Comparison of ENCODE assay signal across 9 mouse cellular contexts in genomic region chr1:180976110-180976679, GRCm38 (mm10). TPM values are rescaled to one million over a fixed set of nuclear protein-coding genes. Genes with fewer than 3 reads are reported as not detected.
DNase-seq lines count a peak whose midpoint lies in the region; ATAC-seq lines count a peak whose summit lies in the region.
"Had no signal": no experiment of that assay in that cellular context is flagged by ENCODE, and none has a peak within 500 bp of the region (broad histone marks: within the 10 kb centered on the region; RNA-seq: fewer than 3 reads in every experiment).

No protein-coding gene starts in this region.

- no peaks in the 10 kb centered on the region for H3K4me1 ChIP-seq in heart, embryonic 12.5 days (replicated peaks)
- H3K4me1 ChIP-seq: embryonic facial prominence, embryonic 13.5 days had no signal

- H3K9me3 ChIP-seq in heart, embryonic 12.5 days (replicated peaks) = no peaks in the 10 kb centered on the region
- H3K9me3 ChIP-seq: embryonic facial prominence, embryonic 13.5 days had no signal

- DNase-seq in heart, postnatal 14 days = peak; percentile 44 to 52
- DNase-seq in CD4-positive helper T cell, adult 2 months (ENCODE audit: low read depth, low spot score) = peak; percentile 59
- DNase-seq in adrenal gland, postnatal 10 days = peak; percentile 68
- DNase-seq in kidney, postnatal 36 days = peak; percentile 41 to 65
- peak; percentile 54 to 77 for DNase-seq in spleen, postnatal 10 days (ENCODE audit: low spot score in 2 of 2)
- DNase-seq in cerebellum, adult 18-20 months = no peak
- DNase-seq in right cerebral cortex, postnatal 4 days = no peak

- WGBS in heart, embryonic 12.5 days = 67% methylated on average over 4 of the region's 4 CpGs

- peaks cover 19% of the 10 kb centered on the region for H3K36me3 ChIP-seq in heart, embryonic 12.5 days

- no peak overlapping the region for H3K9ac ChIP-seq in heart, embryonic 12.5 days
- H3K9ac ChIP-seq: embryonic facial prominence, embryonic 13.5 days had no signal

- no peaks in the 10 kb centered on the region for H3K27me3 ChIP-seq in heart, embryonic 12.5 days (replicated peaks)
- H3K27me3 ChIP-seq: embryonic facial prominence, embryonic 13.5 days had no signal

- no peak overlapping the region for H3K4me3 ChIP-seq in heart, embryonic 12.5 days
- H3K4me3 ChIP-seq: embryonic facial prominence, embryonic 13.5 days had no signal

- no peak overlapping the region for H3K27ac ChIP-seq in heart, embryonic 12.5 days (ENCODE audit: poor library complexity, severe bottlenecking)
- H3K27ac ChIP-seq: embryonic facial prominence, embryonic 13.5 days had no signal

- no peak for ATAC-seq in heart, embryonic 12.5 days (ENCODE audit: insufficient number of reproducible peaks, low FRiP score)

- no peak overlapping the region for H3K4me2 ChIP-seq in heart, embryonic 12.5 days
- H3K4me2 ChIP-seq: embryonic facial prominence, embryonic 13.5 days had no signal

- intact Hi-C loops in heart, postnatal 14 days (cut with DNase I) = no loop called here

RNA-seq across cellular contexts. Expression of gene Tmem63a, which starts 34.1 kb away (rescaled TPM):
- 10 to 100 TPM; 14.9 to 15.3 TPM for total RNA-seq in heart, postnatal 14 days (2021)
- 10.2 and 10.6 TPM in 2 replicates for polyA plus RNA-seq in heart, embryonic 12.5 days (2016; fragmentation: Nextera tagmentation; extraction: Ambion mirVana)
- 10 to 100 TPM; 24.7 to 27.3 TPM for total RNA-seq in adrenal gland, postnatal 10 days (2021)

RNA-seq across cellular contexts. Expression of gene Lefty1, which starts 41.4 kb away (rescaled TPM):
- under 1 TPM; 0.66 to 0.81 TPM for total RNA-seq in heart, postnatal 14 days (2021)
- 1.00 and 1.1 TPM in 2 replicates for polyA plus RNA-seq in heart, embryonic 12.5 days (2016; fragmentation: Nextera tagmentation; extraction: Ambion mirVana)
- total RNA-seq in adrenal gland, postnatal 10 days (2021) = under 1 TPM; 0.63 to 0.79 TPM

RNA-seq across cellular contexts. Expression of gene Ephx1, which starts 44.5 kb away (rescaled TPM):
- 10 to 100 TPM; 20.7 to 25.9 TPM for total RNA-seq in heart, postnatal 14 days (2021)
- 5.0 and 5.1 TPM in 2 replicates for polyA plus RNA-seq in heart, embryonic 12.5 days (2016; fragmentation: Nextera tagmentation; extraction: Ambion mirVana)
- total RNA-seq in adrenal gland, postnatal 10 days (2021) = 10 to 100 TPM; 61.5 to 67.2 TPM

Comparison
In these comparisons a context has a peak if more than half of its experiments do, and no peak if none do; other contexts are left out.
1. DNase-seq: peak in heart, postnatal 14 days (2 of 2), CD4-positive helper T cell, adult 2 months (single experiment), adrenal gland, postnatal 10 days (single experiment), kidney, postnatal 36 days (2 of 2) and spleen, postnatal 10 days (2 of 2); none in cerebellum, adult 18-20 months (0 of 2) and right cerebral cortex, postnatal 4 days (single experiment).